Mouse (Mus musculus) heart, embryonic 14.5 days (tissue): ENCODE measurements at regions not wholly inside any gene's neighbourhood (a gene's known extent, or its start where the extent isn't known, plus 50 kb on each side); places are given as distances from the start of the nearest gene placed in this dataset.

ENCODE experiments used
- ATAC-seq: fragments of 200-750 bp; cut with Nextera tagmentation; 2 replicates; pipeline ENCODE4 v1.8.0; 2017; ENCODE audit warnings: low read depth, moderate TSS enrichment; ENCODE audit not compliant: insufficient number of reproducible peaks, insufficient read depth, low FRiP score
- H3K27ac ChIP-seq, 2 experiments: fragments of 200-500 bp in 1 of 2; fragments of 300-500 bp in 1 of 2; sonication (generic) in 1 of 2; replicated peaks in 1 of 2; 2 replicates each; pipeline ENCODE4 v1.5.1; 2012 to 2014; ENCODE audit warnings: low read depth in 2 of 2, low read length in 2 of 2, control low read depth in 1 of 2, mild to moderate bottlenecking in 1 of 2, mixed read lengths in 1 of 2; ENCODE audit not compliant: control insufficient read depth in 1 of 2, insufficient read depth in 1 of 2
- H3K27me3 ChIP-seq: fragments of 300-500 bp; sonication (generic); 2 replicates; pipeline ENCODE4 v1.6.1; 2014; ENCODE audit warnings: mild to moderate bottlenecking, low read length, control low read depth; ENCODE audit not compliant: control insufficient read depth, insufficient read depth
- H3K36me3 ChIP-seq: fragments of 300-500 bp; sonication (generic); 2 replicates; pipeline ENCODE4 v1.6.1; 2014; ENCODE audit warnings: mild to moderate bottlenecking, control low read depth, low read length, mixed read lengths; ENCODE audit not compliant: control insufficient read depth, insufficient read depth
- H3K4me1 ChIP-seq, 2 experiments: fragments of 200-500 bp in 1 of 2; fragments of 300-500 bp in 1 of 2; sonication (generic) in 1 of 2; 2 replicates each; pipeline ENCODE4 v1.6.1; 2012 to 2014; ENCODE audit warnings: low read length in 2 of 2, control low read depth in 1 of 2, mixed read lengths in 1 of 2; ENCODE audit not compliant: control insufficient read depth in 2 of 2, insufficient read depth in 2 of 2
- H3K4me2 ChIP-seq: fragments of 300-500 bp; sonication (generic); 2 replicates; pipeline ENCODE4 v1.6.1; 2014; ENCODE audit warnings: mild to moderate bottlenecking, low read length
- H3K4me3 ChIP-seq, 2 experiments: fragments of 200-500 bp in 1 of 2; fragments of 300-500 bp in 1 of 2; sonication (generic) in 1 of 2; 2 replicates each; pipeline ENCODE4 v1.5.1; 2012 to 2014; ENCODE audit warnings: low read length in 2 of 2, mild to moderate bottlenecking in 2 of 2, control low read depth in 1 of 2, low read depth in 1 of 2, moderate library complexity in 1 of 2; ENCODE audit not compliant: control insufficient read depth in 1 of 2, insufficient read depth in 1 of 2
- H3K9ac ChIP-seq: fragments of 300-500 bp; sonication (generic); 2 replicates; pipeline ENCODE4 v1.6.1; 2014; ENCODE audit warnings: mild to moderate bottlenecking, low read length
- H3K9me3 ChIP-seq: fragments of 300-500 bp; sonication (generic); 2 replicates; pipeline ENCODE4 v1.6.1; 2016; ENCODE audit warnings: low read length, control low read depth; ENCODE audit not compliant: control insufficient read depth
- WGBS: fragments of 180-500 bp; shearing (Covaris S2); extraction: QIAGEN DNeasy Blood & Tissue Kit; methylation state at CpG from one replicate; pipeline ENCODE4 v1.1.7; 2014; 5-methylcytosine and 5-hydroxymethylcytosine counted together

DNA sequence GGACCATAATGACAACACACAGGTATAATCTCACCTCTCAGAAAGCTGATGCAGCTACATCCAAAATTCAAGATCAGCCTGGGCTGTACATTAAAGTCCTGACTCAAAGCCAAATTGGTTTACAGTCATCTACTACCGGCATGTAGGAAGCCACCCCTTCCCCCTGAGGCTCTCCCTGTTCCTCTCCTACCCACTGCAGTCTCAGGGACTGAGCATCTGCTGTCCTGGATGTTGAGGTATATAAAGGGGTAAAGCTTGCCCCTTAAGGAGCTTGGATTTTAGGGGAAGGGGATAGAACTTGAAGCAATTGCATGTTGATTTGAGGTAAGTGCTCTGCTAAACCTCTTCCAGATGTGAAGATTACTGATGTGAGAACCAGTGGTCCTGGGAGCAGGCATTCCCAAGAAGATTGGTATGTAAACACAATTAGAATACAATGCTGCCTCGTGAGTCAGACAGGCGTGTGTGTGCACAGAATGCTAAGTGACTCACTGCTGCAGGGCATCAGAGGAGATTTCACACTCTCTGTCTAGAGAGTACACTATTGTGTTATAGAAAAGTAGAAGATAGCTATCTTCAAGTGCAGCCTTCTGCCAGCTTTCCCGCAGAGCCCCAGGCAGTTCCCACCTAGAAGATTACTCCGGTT is 111.7 kb upstream of the Cachd1 start:
- WGBS: 34% methylated on average over 5 of the region's 5 CpGs
- Histone ChIP-seq H3K4me2 (no peak overlapping the region), H3K9ac (no peak overlapping the region), H3K9me3 (no peaks in the 10 kb centered on the region), H3K4me3 (no peak overlapping the region), H3K27me3 (no peaks in the 10 kb centered on the region), H3K36me3 (no peaks in the 10 kb centered on the region), H3K27ac (no peak overlapping the region), H3K4me1 (peaks cover 2 to 16% of the 10 kb centered on the region in 2 experiments; a peak in 2 of 4 replicates)
- no peak for ATAC-seq

DNA sequence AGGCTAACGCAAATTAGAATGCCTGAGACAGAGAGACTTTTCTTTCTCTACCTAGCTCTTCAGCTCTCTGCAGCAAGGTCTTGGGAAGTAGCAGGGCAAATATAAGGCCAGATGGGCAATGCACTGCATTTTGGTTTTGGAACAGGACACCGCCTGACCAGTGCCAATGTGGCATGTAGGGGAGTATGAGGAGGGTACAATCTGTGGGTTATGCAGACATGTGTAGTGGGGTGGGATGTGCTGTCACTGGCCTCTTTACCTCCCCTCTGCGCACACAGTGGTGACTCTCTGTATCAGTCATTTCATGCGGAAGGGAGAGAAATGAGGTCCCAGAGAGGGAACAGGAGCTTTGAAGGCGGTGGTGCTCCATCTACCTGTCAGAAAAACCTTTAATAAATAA is 105.9 kb upstream of the Cachd1 start:
- H3K36me3 ChIP-seq: no peaks in the 10 kb centered on the region
- H3K27me3 ChIP-seq: no peaks in the 10 kb centered on the region
- 77% methylated on average over 5 of the region's 5 CpGs for WGBS
- no peak overlapping the region for H3K4me3 ChIP-seq
- H3K27ac ChIP-seq: no peak overlapping the region
- no peak overlapping the region for H3K4me2 ChIP-seq
- H3K4me1 ChIP-seq: peaks cover 0 to 2% of the 10 kb centered on the region in 2 experiments; a peak in 1 of 4 replicates
- ATAC-seq: no peak
- H3K9me3 ChIP-seq: no peaks in the 10 kb centered on the region
- no peak overlapping the region for H3K9ac ChIP-seq

GRCm38 (mm10) chr4:100674916-100675315 is 101.6 kb upstream of the Cachd1 start:
- no peaks in the 10 kb centered on the region for H3K27me3 ChIP-seq
- H3K4me3 ChIP-seq: no peak overlapping the region
- no peak overlapping the region for H3K9ac ChIP-seq
- H3K9me3 ChIP-seq: no peaks in the 10 kb centered on the region
- H3K4me2 ChIP-seq: no peak overlapping the region
- H3K4me1 ChIP-seq: peaks cover 0 to 2% of the 10 kb centered on the region in 2 experiments; a peak in 1 of 4 replicates
- no peak overlapping the region for H3K27ac ChIP-seq
- no peak for ATAC-seq
- 93% methylated on average over 4 of the region's 4 CpGs for WGBS
- H3K36me3 ChIP-seq: no peaks in the 10 kb centered on the region

- Histone ChIP-seq H3K4me1 (no peaks in the 10 kb centered on the region), H3K27me3 (no peaks in the 10 kb centered on the region), H3K4me2 (no peak overlapping the region), H3K4me3 (no peak overlapping the region), H3K9me3 (no peaks in the 10 kb centered on the region), H3K27ac (no peak overlapping the region), H3K36me3 (no peaks in the 10 kb centered on the region), H3K9ac (no peak overlapping the region)
- no peak for ATAC-seq
- 61% methylated on average over 7 of the region's 7 CpGs for WGBS
Observed at GRCm38 (mm10) chr4:100683757-100684156, 92.7 kb upstream of the Cachd1 start.

GRCm38 (mm10) chr4:100700002-100700401 is 76.5 kb upstream of the Cachd1 start:
- no peaks in the 10 kb centered on the region for H3K27me3 ChIP-seq
- WGBS: 72% methylated on average over 5 of the region's 5 CpGs
- no peaks in the 10 kb centered on the region for H3K9me3 ChIP-seq
- ATAC-seq: no peak
- no peaks in the 10 kb centered on the region for H3K36me3 ChIP-seq
- no peaks in the 10 kb centered on the region for H3K4me1 ChIP-seq
- no peak overlapping the region for H3K9ac ChIP-seq
- no peak overlapping the region for H3K4me3 ChIP-seq
- no peak overlapping the region for H3K27ac ChIP-seq
- no peak overlapping the region for H3K4me2 ChIP-seq

DNA sequence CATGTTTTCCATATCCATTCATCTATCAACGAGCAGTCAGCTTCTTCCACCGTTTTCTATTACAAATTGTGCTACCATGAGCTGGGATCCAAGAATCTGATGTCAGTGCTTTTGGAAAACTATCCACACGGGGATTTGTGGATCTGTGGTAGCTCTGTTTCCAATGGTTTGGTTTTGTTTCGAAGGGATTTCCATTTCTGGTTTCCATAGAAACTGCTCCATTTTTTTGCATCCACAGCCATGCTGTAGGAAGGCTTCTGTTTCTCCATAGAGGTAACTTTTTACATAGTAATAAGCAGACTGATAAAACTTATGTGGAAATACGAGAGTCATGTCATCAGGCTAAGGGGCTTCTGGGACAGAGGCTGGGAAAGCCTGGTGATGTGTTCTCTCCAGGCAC is 76.1 kb upstream of the Cachd1 start:
- Histone ChIP-seq H3K27ac (no peak overlapping the region), H3K9ac (no peak overlapping the region), H3K4me1 (no peaks in the 10 kb centered on the region), H3K36me3 (no peaks in the 10 kb centered on the region), H3K27me3 (no peaks in the 10 kb centered on the region), H3K9me3 (no peaks in the 10 kb centered on the region), H3K4me2 (no peak overlapping the region), H3K4me3 (no peak overlapping the region)
- WGBS: 74% methylated on average over 5 of the region's 5 CpGs
- ATAC-seq: no peak

DNA sequence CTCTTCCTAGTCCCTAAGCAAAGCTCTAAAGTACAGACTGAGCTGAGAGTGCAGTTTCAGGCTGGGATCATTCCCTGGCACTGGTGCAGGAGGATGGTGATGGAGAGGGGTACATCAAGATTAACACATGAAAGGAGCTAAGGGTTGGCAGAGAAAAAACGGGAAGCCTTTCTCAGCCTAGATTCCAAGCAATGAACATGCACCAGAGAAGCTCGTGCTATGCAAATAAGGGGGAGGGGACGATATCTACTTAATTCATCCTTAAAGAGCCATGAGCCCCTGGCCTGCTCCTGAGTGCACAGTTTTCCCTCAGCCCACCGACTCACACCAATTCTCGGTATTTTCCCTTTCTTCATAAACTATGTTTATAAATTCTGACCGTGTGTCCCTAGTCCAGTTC is 70.5 kb upstream of the Cachd1 start:
- Histone ChIP-seq H3K4me2 (no peak overlapping the region), H3K27me3 (no peaks in the 10 kb centered on the region), H3K27ac (no peak overlapping the region), H3K9ac (no peak overlapping the region), H3K4me1 (no peaks in the 10 kb centered on the region), H3K36me3 (no peaks in the 10 kb centered on the region), H3K9me3 (no peaks in the 10 kb centered on the region), H3K4me3 (no peak overlapping the region)
- WGBS: 34% methylated on average over 6 of the region's 6 CpGs
- no peak for ATAC-seq

DNA sequence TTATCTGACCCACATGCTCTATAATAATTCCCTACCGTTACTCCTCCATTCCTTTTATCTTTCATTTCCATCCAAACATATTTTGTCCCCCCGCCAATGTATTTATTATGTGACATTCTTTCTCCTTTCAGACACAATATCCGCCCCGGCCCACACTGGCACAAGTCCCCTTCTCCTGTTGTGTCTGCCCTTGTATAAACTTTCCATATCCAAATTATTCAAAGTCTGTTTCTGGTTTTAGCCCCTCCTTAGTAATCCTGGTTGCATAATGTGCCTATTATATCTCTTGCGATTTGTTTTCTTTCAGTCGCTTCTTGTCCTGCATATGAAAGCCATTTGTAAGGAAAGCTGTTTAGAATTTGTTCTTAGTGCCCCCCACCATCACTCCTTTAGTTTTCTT is 69.3 kb upstream of the Cachd1 start:
- Histone ChIP-seq H3K9ac (no peak overlapping the region), H3K9me3 (no peaks in the 10 kb centered on the region), H3K27me3 (no peaks in the 10 kb centered on the region), H3K4me1 (no peaks in the 10 kb centered on the region), H3K4me2 (no peak overlapping the region), H3K36me3 (no peaks in the 10 kb centered on the region), H3K4me3 (no peak overlapping the region), H3K27ac (no peak overlapping the region)
- WGBS: 80% methylated on average over 6 of the region's 6 CpGs
- ATAC-seq: no peak
